Mouse (Mus musculus) heart, embryonic 11.5 days (tissue): Measurements from ENCODE around the gene Mfsd10. TPM values are rescaled to one million over a fixed set of nuclear protein-coding genes. Genes with fewer than 3 reads are reported as not detected.

Experiments used
- ATAC-seq: fragments of 200-750 bp; cut with Nextera tagmentation; replicated peaks from 2 replicates; pipeline ENCODE4 v1.8.0; 2017; ENCODE audit warnings: moderate library complexity; ENCODE audit not compliant: insufficient number of reproducible peaks, low FRiP score, low TSS enrichment
- H3K27ac ChIP-seq: fragments of 300-500 bp; sonication (generic); 2 replicates; pipeline ENCODE4 v1.5.1; 2014; ENCODE audit warnings: mild to moderate bottlenecking, low read depth, low read length
- H3K27me3 ChIP-seq: fragments of 300-500 bp; sonication (generic); 2 replicates; pipeline ENCODE4 v1.6.1; 2014; ENCODE audit warnings: mild to moderate bottlenecking, low read length, mixed read lengths; ENCODE audit not compliant: control insufficient read depth, insufficient read depth
- H3K36me3 ChIP-seq: fragments of 300-500 bp; sonication (generic); 2 replicates; pipeline ENCODE4 v1.6.1; 2014; ENCODE audit warnings: mild to moderate bottlenecking, low read length, moderate library complexity, mixed read lengths; ENCODE audit not compliant: control insufficient read depth, insufficient read depth
- H3K4me1 ChIP-seq: fragments of 300-500 bp; sonication (generic); 2 replicates; pipeline ENCODE4 v1.6.1; 2014; ENCODE audit warnings: low read length; ENCODE audit not compliant: control insufficient read depth, insufficient read depth
- H3K4me2 ChIP-seq: fragments of 300-500 bp; sonication (generic); 2 replicates; pipeline ENCODE4 v1.6.1; 2014; ENCODE audit warnings: mild to moderate bottlenecking, moderate library complexity
- H3K4me3 ChIP-seq: fragments of 300-500 bp; sonication (generic); 2 replicates; pipeline ENCODE4 v1.5.1; 2014; ENCODE audit warnings: low read depth, low read length
- H3K9ac ChIP-seq: fragments of 300-500 bp; sonication (generic); 2 replicates; pipeline ENCODE4 v1.6.1; 2014; ENCODE audit warnings: mild to moderate bottlenecking, low read depth, low read length, moderate library complexity
- H3K9me3 ChIP-seq: fragments of 300-500 bp; sonication (generic); replicated peaks from 2 replicates; pipeline ENCODE4 v1.6.1; 2016; ENCODE audit warnings: low read length; ENCODE audit not compliant: control insufficient read depth
- WGBS: fragments of 180-500 bp; shearing (Covaris S2); extraction: QIAGEN DNeasy Blood & Tissue Kit; methylation state at CpG from one replicate; pipeline ENCODE4 v1.1.7; 2014; ENCODE audit not compliant: insufficient replicate concordance; 5-methylcytosine and 5-hydroxymethylcytosine counted together
- polyA plus RNA-seq: library from polyadenylated mRNA; unstranded; fragments of >200 nt; fragmentation: Nextera tagmentation; extraction: Ambion mirVana; gene quantifications from 2 replicates; pipeline ENCODE4 v1.2.1, GENCODE M21; 2014

Mfsd10 gene
- polyA plus RNA-seq, 1 experiment from 2014 or later, result 71.9 TPM

GRCm38 (mm10) chr5:34654881-34655280, 17.9 kb upstream of the Mfsd10 start:
- Histone ChIP-seq H3K27me3 (no peaks in the 10 kb centered on the region), H3K9ac (no peak overlapping the region), H3K36me3 (peaks cover 33% of the 10 kb centered on the region), H3K27ac (no peak overlapping the region), H3K9me3 (no peaks in the 10 kb centered on the region), H3K4me1 (peaks cover 3% of the 10 kb centered on the region; the same call in 1 of the 2 replicates), H3K4me3 (no peak overlapping the region), H3K4me2 (no peak overlapping the region)
- no peak for ATAC-seq
- WGBS, result 72% methylated on average over 9 of the region's 9 CpGs

DNA sequence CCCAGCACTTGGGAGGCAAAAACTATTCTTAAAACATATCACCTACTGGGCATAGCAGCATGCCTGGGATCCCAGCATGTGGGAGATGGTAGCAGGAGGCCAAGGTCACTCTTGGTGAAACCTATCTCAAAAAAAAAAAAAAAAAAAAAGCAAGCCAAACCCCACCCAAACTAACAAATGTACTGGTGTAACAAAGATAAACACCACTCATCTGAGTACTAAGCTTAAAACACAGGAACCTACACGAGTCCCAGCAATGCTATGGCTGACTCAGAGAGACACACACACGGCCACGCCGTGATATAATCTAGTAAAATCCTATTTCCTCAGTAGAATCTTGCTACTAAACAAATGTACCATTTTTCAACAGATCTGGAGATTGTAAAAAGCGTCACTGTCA, 15.9 kb upstream of the Mfsd10 start:
- 89% methylated on average over 5 of the region's 5 CpGs for WGBS
- Histone ChIP-seq H3K27ac (no peak overlapping the region), H3K36me3 (peaks cover 43% of the 10 kb centered on the region), H3K4me2 (no peak overlapping the region), H3K9ac (no peak overlapping the region), H3K4me3 (no peak overlapping the region), H3K9me3 (no peaks in the 10 kb centered on the region), H3K4me1 (peaks cover 3% of the 10 kb centered on the region; the same call in 1 of the 2 replicates), H3K27me3 (no peaks in the 10 kb centered on the region)
- no peak for ATAC-seq

- ATAC-seq, result no peak
- Histone ChIP-seq H3K27me3 (no peaks in the 10 kb centered on the region), H3K36me3 (peaks cover 51% of the 10 kb centered on the region), H3K9me3 (no peaks in the 10 kb centered on the region), H3K4me1 (no peaks in the 10 kb centered on the region), H3K27ac (no peak overlapping the region), H3K4me2 (no peak overlapping the region), H3K4me3 (no peak overlapping the region), H3K9ac (no peak overlapping the region)
- WGBS, result 53% methylated on average over 4 of the region's 4 CpGs
Observed at GRCm38 (mm10) chr5:34647581-34647980, 10.6 kb upstream of the Mfsd10 start.

DNA sequence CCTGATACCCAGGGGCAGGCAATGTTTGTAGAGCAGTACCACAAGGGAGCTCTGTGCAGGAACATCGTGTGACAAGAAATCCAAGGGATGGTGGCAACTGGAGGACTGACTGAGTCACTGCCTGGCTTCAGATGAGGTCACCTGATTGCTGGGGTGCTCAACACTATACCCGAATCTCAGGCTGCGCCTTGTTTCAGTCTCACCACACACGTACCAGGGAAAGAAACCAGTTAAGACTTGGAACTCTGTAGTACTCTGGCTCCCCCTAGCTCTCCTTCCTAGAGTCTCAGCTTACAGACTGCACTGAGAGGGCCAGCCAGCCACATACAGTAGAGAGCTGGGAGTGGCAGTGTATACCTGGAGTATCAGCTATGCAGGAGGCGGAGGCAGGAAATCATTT, 5.9 kb upstream of the Mfsd10 start:
- no peaks in the 10 kb centered on the region for H3K27me3 ChIP-seq

GRCm38 (mm10) chr5:34641991-34642390, 5.0 kb upstream of the Mfsd10 start:
- WGBS, result 84% methylated on average over 3 of the region's 3 CpGs
- no peak overlapping the region for H3K9ac ChIP-seq
- H3K4me2 ChIP-seq, result no peak overlapping the region
- no peaks in the 10 kb centered on the region for H3K27me3 ChIP-seq
- ATAC-seq, result no peak
- H3K27ac ChIP-seq, result no peak overlapping the region
- H3K9me3 ChIP-seq, result no peaks in the 10 kb centered on the region
- H3K36me3 ChIP-seq, result peaks cover 33% of the 10 kb centered on the region
- H3K4me1 ChIP-seq, result no peaks in the 10 kb centered on the region
- H3K4me3 ChIP-seq, result no peak overlapping the region

More for the DNA sequence above, 5.9 kb upstream of the Mfsd10 start:
- Histone ChIP-seq H3K4me2 (no peak overlapping the region), H3K9ac (no peak overlapping the region), H3K36me3 (peaks cover 39% of the 10 kb centered on the region), H3K4me1 (no peaks in the 10 kb centered on the region), H3K9me3 (no peaks in the 10 kb centered on the region), H3K4me3 (no peak overlapping the region), H3K27ac (no peak overlapping the region)
- no peak; the same call in 1 of the 2 replicates for ATAC-seq
- WGBS, result 71% methylated on average over 5 of the region's 5 CpGs

- Histone ChIP-seq H3K9me3 (no peaks in the 10 kb centered on the region), H3K4me3 (0 out of 2 replicates have a peak overlapping the region, but pooled peaks have one; percentile 70), H3K4me2 (peak overlapping the region; percentile 97), H3K36me3 (peaks cover 20% of the 10 kb centered on the region), H3K4me1 (peaks cover 6% of the 10 kb centered on the region), H3K27ac (peak overlapping the region; percentile 87), H3K9ac (peak overlapping the region; percentile 87), H3K27me3 (no peaks in the 10 kb centered on the region)
- 78% methylated on average over 7 of the region's 7 CpGs for WGBS
- ATAC-seq, result no peak
Observed at GRCm38 (mm10) chr5:34637591-34638156, 662 bp upstream of the Mfsd10 start.

DNA sequence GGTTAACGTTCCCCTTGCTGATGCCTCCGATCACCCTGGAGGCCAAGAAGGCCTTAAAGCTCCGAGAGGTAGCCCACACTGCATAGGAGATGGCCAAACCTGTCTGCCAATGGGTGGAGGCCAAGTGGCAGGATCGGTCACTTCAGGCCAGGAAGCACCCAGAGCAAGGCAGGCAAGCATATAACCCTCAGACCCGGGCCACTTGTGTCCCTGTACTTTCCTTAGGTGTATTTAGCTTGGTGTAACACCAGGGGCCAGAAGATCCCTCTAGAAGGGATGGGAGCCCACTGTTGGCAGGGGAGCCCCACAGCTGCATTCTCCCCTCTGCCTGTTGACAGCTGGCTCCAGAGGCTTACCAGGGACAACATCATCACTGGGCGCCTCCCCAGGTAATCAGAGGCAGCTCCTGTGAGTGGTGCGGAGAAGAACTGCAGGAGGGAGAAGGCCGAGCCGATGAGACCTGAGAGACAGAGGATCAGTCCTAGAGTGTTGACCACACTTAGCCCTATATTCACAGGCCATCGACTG, 1.3 kb downstream of the Mfsd10 start:
- Histone ChIP-seq H3K9me3 (no peaks in the 10 kb centered on the region), H3K9ac (peak overlapping the region; percentile 87; the same call in 1 of the 2 replicates), H3K4me2 (peak overlapping the region; percentile 97), H3K4me3 (peak overlapping the region; percentile 70), H3K36me3 (peaks cover 21% of the 10 kb centered on the region), H3K27ac (peak overlapping the region; percentile 87; the same call in 1 of the 2 replicates), H3K4me1 (peaks cover 6% of the 10 kb centered on the region), H3K27me3 (no peaks in the 10 kb centered on the region)
- no peak for ATAC-seq
- WGBS, result 58% methylated on average over 10 of the region's 10 CpGs

DNA sequence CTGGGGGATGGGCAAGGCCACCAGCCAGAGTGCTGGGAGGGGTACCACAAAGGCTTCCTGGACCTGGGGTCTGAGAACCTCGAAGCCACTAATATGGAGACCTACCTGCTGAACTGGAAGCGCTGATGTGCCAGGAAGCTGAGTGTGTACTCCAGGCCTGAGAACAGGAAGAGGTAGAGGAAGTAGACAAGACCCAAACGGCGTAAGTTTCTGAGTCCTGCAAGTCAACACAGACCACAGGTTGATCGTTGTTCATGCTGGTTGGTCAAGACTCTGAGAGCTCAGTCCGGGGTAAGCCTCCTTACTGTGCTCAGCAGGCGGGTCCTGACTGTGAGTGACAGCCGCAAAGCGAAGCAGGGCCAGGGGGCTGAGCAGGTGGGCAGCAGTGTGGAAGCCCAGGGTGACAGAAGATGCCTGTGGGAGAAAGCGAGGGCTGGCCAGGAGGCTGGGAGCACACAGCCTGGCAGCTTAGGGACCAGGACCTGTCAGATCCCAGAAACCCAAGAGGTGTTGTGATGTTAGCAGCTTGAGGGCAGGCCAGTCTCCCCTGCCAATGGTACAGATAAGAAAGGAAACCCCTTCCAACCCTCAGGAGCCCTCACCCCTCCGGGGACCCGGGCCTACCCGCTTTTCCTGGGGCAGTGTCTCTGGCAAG, 2.1 kb downstream of the Mfsd10 start:
- Histone ChIP-seq H3K36me3 (peaks cover 28% of the 10 kb centered on the region), H3K4me2 (no peak overlapping the region), H3K4me1 (peaks cover 6% of the 10 kb centered on the region), H3K9me3 (no peaks in the 10 kb centered on the region), H3K27ac (no peak overlapping the region), H3K9ac (no peak overlapping the region), H3K27me3 (no peaks in the 10 kb centered on the region), H3K4me3 (no peak overlapping the region)
- 87% methylated on average over 13 of the region's 13 CpGs for WGBS
- ATAC-seq, result no peak
